Mouse (Mus musculus): ENCODE results near the gene Vmn2r44. TPM values are rescaled to one million over a fixed set of nuclear protein-coding genes. Genes with fewer than 3 reads are reported as not detected.
"Not testable (repeated sequence)": the region's sequence is repeated elsewhere in the genome, so short reads cannot be mapped to it uniquely, and the experiment has no call there.

Gene Vmn2r44
- not detected for total RNA-seq (2021)
- long read RNA-seq, experiment 1 = 0 reads
- long read RNA-seq, experiment 2 = 0 reads

DNA sequence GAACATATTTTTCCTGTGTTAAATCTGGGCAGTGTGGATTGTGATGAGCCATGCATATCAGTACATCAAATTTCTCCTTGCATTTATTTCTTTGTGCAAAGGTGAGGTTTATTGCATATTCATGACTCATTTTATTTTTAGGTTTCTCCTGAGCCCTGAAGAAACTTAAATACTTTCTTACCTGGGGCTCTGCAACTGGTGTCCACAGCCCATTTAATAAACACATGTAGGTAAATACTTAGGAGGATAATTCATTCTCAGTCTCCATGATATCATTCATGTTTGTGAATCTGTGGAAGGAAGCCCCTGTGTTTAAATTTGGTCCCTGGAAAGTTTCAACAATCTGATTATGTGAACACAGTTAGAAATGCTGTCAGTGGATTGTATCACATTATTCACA is at the start of gene Vmn2r44:
Gene Vmn2r44, minus strand, starts transcription at position 101 of the 400 bp plus-strand sequence.
- DNase-seq; intact Hi-C loops (cut with DNase I; ENCODE audit: low total_unique reads): not testable (repeated sequence)

DNA sequence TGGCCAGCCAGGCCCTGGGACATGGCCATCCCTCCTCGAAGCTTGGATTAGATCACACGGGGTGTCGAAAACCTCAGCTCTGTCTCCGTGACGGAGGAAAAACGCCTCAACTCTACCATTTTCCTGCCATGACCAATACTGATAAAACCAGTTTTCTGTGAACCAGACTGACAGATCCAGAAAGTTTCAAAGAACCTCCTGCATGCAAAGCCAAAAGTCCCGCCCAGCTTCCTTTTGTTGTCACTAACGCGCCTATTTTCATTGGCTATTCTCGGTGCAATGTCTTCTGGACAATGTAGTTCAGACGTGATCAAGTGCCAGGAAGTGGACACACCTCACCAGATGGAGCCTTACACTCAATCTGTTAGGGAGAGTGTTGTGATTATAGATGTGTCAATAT is 25.3 kb downstream of the Vmn2r44 start:
- intact Hi-C loops (cut with DNase I; ENCODE audit: low total_unique reads); DNase-seq: not testable (repeated sequence)

Other genes starting within 250 kb of the Vmn2r44 start
- not detected for gene Vmn2r41, start 221.7 kb downstream of the Vmn2r44 start, total RNA-seq (2021)
- gene Vmn2r42, start 183.0 kb downstream of the Vmn2r44 start, total RNA-seq (2021) = not detected
- not detected for gene Vmn2r43, start 122.7 kb downstream of the Vmn2r44 start, total RNA-seq (2021)
- not detected for gene Vmn2r45, start 105.7 kb upstream of the Vmn2r44 start, total RNA-seq (2021)